Mouse (Mus musculus): Measurements from ENCODE around the gene Pnpla2. TPM values are rescaled to one million over a fixed set of nuclear protein-coding genes. Genes with fewer than 3 reads are reported as not detected.

Pnpla2 gene
- polyA plus RNA-seq, 1 experiment = 353 TPM

DNA sequence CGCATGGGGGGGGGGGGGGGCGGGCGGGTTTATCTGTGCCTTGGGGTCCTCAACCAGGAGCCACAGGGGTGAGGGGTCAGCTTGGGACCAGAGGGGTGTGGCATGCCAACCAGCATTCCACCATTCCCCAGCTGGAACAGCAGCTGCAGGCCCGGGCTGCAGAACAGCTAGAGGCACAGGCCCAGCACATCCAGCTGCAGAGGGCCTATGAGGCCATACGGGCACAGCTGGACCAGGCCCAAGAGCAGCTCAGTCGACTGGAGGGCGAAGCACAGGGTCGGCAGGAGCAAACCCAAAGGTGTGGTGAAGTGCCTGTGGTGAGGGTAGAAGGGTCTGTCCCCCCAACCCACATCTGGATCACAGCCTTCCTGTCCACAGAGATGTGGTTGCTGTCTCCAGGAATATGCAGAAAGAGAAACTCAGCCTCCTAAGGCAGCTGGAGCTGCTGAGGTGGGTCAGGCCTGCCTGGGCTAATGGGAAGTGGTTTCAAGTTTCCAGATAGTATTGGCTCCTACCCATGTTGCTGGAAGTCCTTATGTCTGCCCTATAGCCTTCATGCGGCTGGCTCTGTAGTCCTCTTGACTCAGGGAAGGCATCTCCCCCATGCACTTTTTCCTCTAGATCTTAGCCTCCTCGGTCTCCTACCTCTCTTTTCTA, 10.5 kb downstream of the Pnpla2 start:
- DNase-seq = no peak
- H3K4me1 ChIP-seq (ENCODE audit: control insufficient read depth, insufficient read depth, low read length) = peaks cover 31% of the 10 kb centered on the region

GRCm38 (mm10) chr7:141466045-141466394, 11.0 kb downstream of the Pnpla2 start:
- DNase-seq = peak; percentile 31
- TF ChIP-seq CTCF (conservative IDR thresholded peaks at IDR 0.05; ENCODE audit: insufficient read depth, insufficient read length, low read depth, low read length) (no peak), POLR2A (IDR thresholded peaks at IDR 0.05; ENCODE audit: low read depth, low read length) (no peak)
- Histone ChIP-seq H3K4me3 (ENCODE audit: insufficient read depth, low read depth, low read length) (no peak overlapping the region), H3K36me3 (ENCODE audit: control insufficient read depth, insufficient read depth, low read length) (no peaks in the 10 kb centered on the region), H3K4me1 (ENCODE audit: control insufficient read depth, insufficient read depth, low read length) (peaks cover 31% of the 10 kb centered on the region), H3K27me3 (replicated peaks; ENCODE audit: control insufficient read depth, insufficient read depth, low read length) (no peaks in the 10 kb centered on the region), H3K27ac (ENCODE audit: insufficient read depth, low read depth, low read length) (no peak overlapping the region)
- WGBS = 75% methylated on average over 7 of the region's 7 CpGs

More for the DNA sequence above, 10.5 kb downstream of the Pnpla2 start:
- Histone ChIP-seq H3K36me3 (ENCODE audit: control insufficient read depth, insufficient read depth, low read length) (no peaks in the 10 kb centered on the region), H3K4me3 (ENCODE audit: insufficient read depth, low read depth, low read length) (no peak overlapping the region), H3K27ac (ENCODE audit: insufficient read depth, low read depth, low read length) (no peak overlapping the region), H3K27me3 (replicated peaks; ENCODE audit: control insufficient read depth, insufficient read depth, low read length) (no peaks in the 10 kb centered on the region)
- WGBS = 54% methylated on average over 9 of the region's 10 CpGs
- TF ChIP-seq POLR2A (IDR thresholded peaks at IDR 0.05; ENCODE audit: low read depth, low read length) (no peak), CTCF (conservative IDR thresholded peaks at IDR 0.05; ENCODE audit: insufficient read depth, insufficient read length, low read depth, low read length) (no peak)

GRCm38 (mm10) chr7:141466607-141467148, 11.7 kb downstream of the Pnpla2 start:
- no peak for DNase-seq
- Histone ChIP-seq H3K27ac (ENCODE audit: insufficient read depth, low read depth, low read length) (peak overlapping the region; percentile 83), H3K4me1 (ENCODE audit: control insufficient read depth, insufficient read depth, low read length) (peaks cover 31% of the 10 kb centered on the region), H3K27me3 (replicated peaks; ENCODE audit: control insufficient read depth, insufficient read depth, low read length) (no peaks in the 10 kb centered on the region), H3K4me3 (ENCODE audit: insufficient read depth, low read depth, low read length) (peak overlapping the region; percentile 32), H3K36me3 (ENCODE audit: control insufficient read depth, insufficient read depth, low read length) (no peaks in the 10 kb centered on the region)
- 54% methylated on average over 10 of the region's 10 CpGs for WGBS
- TF ChIP-seq POLR2A (IDR thresholded peaks at IDR 0.05; ENCODE audit: low read depth, low read length) (no peak), CTCF (conservative IDR thresholded peaks at IDR 0.05; ENCODE audit: insufficient read depth, insufficient read length, low read depth, low read length) (no peak)

DNA sequence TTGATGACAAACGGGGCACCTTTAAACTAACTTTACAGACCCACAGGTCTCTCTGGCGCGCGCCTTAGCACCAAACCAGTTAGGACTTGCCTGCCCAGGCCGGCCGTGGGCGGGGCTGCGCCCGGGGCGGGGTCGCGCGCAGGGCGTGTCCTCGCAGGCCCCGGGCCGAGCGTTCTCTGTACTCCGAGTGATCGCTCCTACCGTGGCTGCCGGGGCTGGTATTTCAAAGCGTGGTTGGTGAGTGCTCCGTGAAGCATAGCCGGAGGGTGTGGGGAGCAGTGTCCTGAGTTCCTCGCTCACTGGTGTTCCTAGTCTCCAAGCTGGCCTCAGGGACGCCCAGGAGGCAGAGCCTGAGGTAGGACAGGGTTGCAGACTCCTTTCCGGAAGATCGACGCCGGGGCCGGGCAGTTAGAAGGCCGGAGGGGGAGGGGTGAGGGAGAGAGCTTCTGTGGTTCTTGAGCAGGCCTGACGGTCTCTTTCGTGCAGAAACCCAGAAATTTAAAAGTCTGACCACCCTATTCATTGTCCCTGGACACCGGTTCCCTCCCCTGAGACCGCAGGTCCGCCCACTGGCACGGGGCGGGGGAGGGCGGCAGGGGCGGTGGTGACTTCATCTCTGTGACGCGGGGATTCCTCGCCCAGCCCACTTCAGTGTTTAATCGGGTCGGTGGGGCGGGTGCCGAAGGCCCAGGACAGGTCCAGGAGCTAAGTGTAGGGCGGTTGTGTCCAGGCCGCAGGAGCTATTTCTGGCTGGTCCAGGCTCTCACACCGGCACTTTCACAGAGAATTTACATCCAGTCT, 12.4 kb downstream of the Pnpla2 start, which contains the start of gene Cd151:
Cd151 (plus strand) TSS at position 163 of the 801 bp plus-strand sequence.
- WGBS = under 1% methylated on average over 52 of the region's 52 CpGs
- Histone ChIP-seq H3K4me1 (ENCODE audit: control insufficient read depth, insufficient read depth, low read length) (peaks cover 30% of the 10 kb centered on the region), H3K4me3 (ENCODE audit: insufficient read depth, low read depth, low read length) (peak within 1 kb of the TSS; percentile 99), H3K27ac (ENCODE audit: insufficient read depth, low read depth, low read length) (peak within 1 kb of the TSS; percentile 98), H3K36me3 (ENCODE audit: control insufficient read depth, insufficient read depth, low read length) (no peaks in the 10 kb centered on the region), H3K27me3 (replicated peaks; ENCODE audit: control insufficient read depth, insufficient read depth, low read length) (no peaks in the 10 kb centered on the region)
- TF ChIP-seq POLR2A (IDR thresholded peaks at IDR 0.05; ENCODE audit: low read depth, low read length) (peak; percentile 70), CTCF (conservative IDR thresholded peaks at IDR 0.05; ENCODE audit: insufficient read depth, insufficient read length, low read depth, low read length) (no peak)
- DNase-seq = peak; percentile 97

DNA sequence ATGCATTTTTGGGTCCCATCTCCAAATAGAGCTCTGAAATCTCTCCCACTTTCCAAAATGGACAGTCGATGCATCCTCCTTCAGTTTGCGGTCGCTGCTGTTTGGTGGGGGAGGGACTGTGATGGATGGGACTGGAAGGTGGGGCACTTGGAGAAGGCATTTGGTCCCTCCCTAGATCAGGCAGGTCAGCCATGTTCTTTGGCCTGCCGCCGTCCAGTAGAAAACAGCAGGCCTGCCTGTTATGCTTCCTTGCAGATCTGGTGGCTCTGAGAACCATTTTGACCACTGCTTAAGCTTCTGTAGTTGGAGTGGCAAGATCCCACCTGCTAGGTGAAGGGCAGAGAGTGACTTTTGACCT, 13.1 kb downstream of the Pnpla2 start:
- WGBS = 15% methylated on average over 5 of the region's 5 CpGs
- no peaks in the 10 kb centered on the region for H3K36me3 ChIP-seq (ENCODE audit: control insufficient read depth, insufficient read depth, low read length)
- peak overlapping the region; percentile 98 for H3K27ac ChIP-seq (ENCODE audit: insufficient read depth, low read depth, low read length)
- peak overlapping the region; percentile 99 for H3K4me3 ChIP-seq (ENCODE audit: insufficient read depth, low read depth, low read length)
- no peaks in the 10 kb centered on the region for H3K27me3 ChIP-seq (replicated peaks; ENCODE audit: control insufficient read depth, insufficient read depth, low read length)
- no peak for TF ChIP-seq CTCF (conservative IDR thresholded peaks at IDR 0.05; ENCODE audit: insufficient read depth, insufficient read length, low read depth, low read length)
- no peak for TF ChIP-seq POLR2A (IDR thresholded peaks at IDR 0.05; ENCODE audit: low read depth, low read length)
- peak; percentile 54 for DNase-seq
- peaks cover 26% of the 10 kb centered on the region for H3K4me1 ChIP-seq (ENCODE audit: control insufficient read depth, insufficient read depth, low read length)

DNA sequence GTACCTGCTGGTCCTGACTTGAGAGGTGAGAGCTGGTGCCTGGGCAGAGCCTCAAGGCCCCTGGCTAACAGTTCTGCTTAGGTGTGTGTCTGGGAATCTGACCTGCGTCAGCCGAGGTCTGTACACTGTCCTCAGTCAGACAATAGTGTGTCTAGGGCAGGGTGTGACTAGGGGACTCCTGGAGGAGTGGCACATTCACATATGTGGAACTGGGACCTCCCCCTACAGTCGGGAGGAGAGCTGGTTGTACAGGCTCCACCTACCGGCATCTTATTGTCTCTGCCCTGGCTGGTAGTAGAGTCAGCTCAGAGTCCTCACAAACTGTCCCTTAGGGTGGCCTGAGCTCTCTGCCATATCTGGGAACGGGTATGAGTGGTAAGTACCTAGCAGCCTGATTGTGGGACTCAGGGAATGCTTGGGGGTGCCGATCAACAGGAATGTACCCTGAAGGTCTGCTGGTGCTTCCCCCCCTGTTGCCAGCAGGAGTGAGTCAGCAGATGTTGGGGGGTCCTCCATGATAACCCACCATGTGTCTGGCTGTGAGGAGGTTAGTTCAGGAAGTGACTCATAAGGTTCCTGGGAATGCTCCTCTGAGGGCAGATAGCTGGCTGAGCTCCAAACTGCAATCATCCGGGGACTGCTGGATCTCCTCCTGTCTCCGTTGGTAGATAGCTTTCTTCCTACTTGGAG, 13.7 kb downstream of the Pnpla2 start:
- DNase-seq = peak; percentile 82
- H3K36me3 ChIP-seq (ENCODE audit: control insufficient read depth, insufficient read depth, low read length) = no peaks in the 10 kb centered on the region
- TF ChIP-seq POLR2A (IDR thresholded peaks at IDR 0.05; ENCODE audit: low read depth, low read length) (no peak), CTCF (conservative IDR thresholded peaks at IDR 0.05; ENCODE audit: insufficient read depth, insufficient read length, low read depth, low read length) (peak; percentile 44; the same call in 1 of the 2 replicates)
- H3K4me3 ChIP-seq (ENCODE audit: insufficient read depth, low read depth, low read length) = peak overlapping the region; percentile 99
- H3K27ac ChIP-seq (ENCODE audit: insufficient read depth, low read depth, low read length) = peak overlapping the region; percentile 98
- H3K27me3 ChIP-seq (replicated peaks; ENCODE audit: control insufficient read depth, insufficient read depth, low read length) = no peaks in the 10 kb centered on the region
- H3K4me1 ChIP-seq (ENCODE audit: control insufficient read depth, insufficient read depth, low read length) = peaks cover 31% of the 10 kb centered on the region
- WGBS = 4% methylated on average over 8 of the region's 8 CpGs
